Mouse (Mus musculus) intestine, embryonic 14.5 days (tissue): ENCODE results near the gene Slc22a3. TPM values are rescaled to one million over a fixed set of nuclear protein-coding genes. Genes with fewer than 3 reads are reported as not detected.

Source experiments
- ATAC-seq: fragments of 200-750 bp; cut with Nextera tagmentation; replicated peaks from 2 replicates; pipeline ENCODE4 v1.8.0; 2017; ENCODE audit warnings: low read depth, moderate number of reproducible peaks, moderate TSS enrichment, moderate library complexity; ENCODE audit not compliant: low FRiP score, low TSS enrichment
- DNase-seq: peaks from one replicate; pipeline ENCODE4 v3.0.0-alpha.2; 2018; ENCODE audit warnings: low spot score
- H3K27ac ChIP-seq: fragments of 300-500 bp; sonication (generic); 2 replicates; pipeline ENCODE4 v1.5.1; 2014; ENCODE audit warnings: low read depth, mild to moderate bottlenecking, control low read depth
- H3K27me3 ChIP-seq: fragments of 300-500 bp; sonication (generic); replicated peaks from 2 replicates; pipeline ENCODE4 v1.6.1; 2014; ENCODE audit warnings: low read length, control low read depth; ENCODE audit not compliant: control insufficient read depth, insufficient read depth
- H3K36me3 ChIP-seq: fragments of 300-500 bp; sonication (generic); 2 replicates; pipeline ENCODE4 v1.6.1; 2014; ENCODE audit warnings: low read length, control low read depth; ENCODE audit not compliant: control insufficient read depth, insufficient read depth
- H3K4me1 ChIP-seq: fragments of 300-500 bp; sonication (generic); replicated peaks from 2 replicates; pipeline ENCODE4 v1.6.1; 2014; ENCODE audit warnings: low read length, control low read depth, mixed read lengths; ENCODE audit not compliant: control insufficient read depth, insufficient read depth
- H3K4me2 ChIP-seq: fragments of 300-500 bp; sonication (generic); 2 replicates; pipeline ENCODE4 v1.6.1; 2014; ENCODE audit warnings: low read length
- H3K4me3 ChIP-seq: fragments of 300-500 bp; sonication (generic); 2 replicates; pipeline ENCODE4 v1.5.1; 2014; ENCODE audit warnings: low read depth, low read length, control low read depth, mixed read lengths
- H3K9ac ChIP-seq: fragments of 300-500 bp; sonication (generic); 2 replicates; pipeline ENCODE4 v1.6.1; 2014; ENCODE audit warnings: mild to moderate bottlenecking, low read length
- H3K9me3 ChIP-seq: fragments of 300-500 bp; sonication (generic); 2 replicates; pipeline ENCODE4 v1.6.1; 2016; ENCODE audit warnings: low read length, control low read depth; ENCODE audit not compliant: control insufficient read depth
- WGBS: fragments of 180-500 bp; shearing (Covaris S2); extraction: QIAGEN DNeasy Blood & Tissue Kit; methylation state at CpG from one replicate; pipeline ENCODE4 v1.1.7; 2014; 5-methylcytosine and 5-hydroxymethylcytosine counted together
- polyA plus RNA-seq: library from polyadenylated mRNA; unstranded; fragments of >200 nt; fragmentation: Nextera tagmentation; extraction: Ambion mirVana; gene quantifications from 2 replicates; pipeline ENCODE4 v1.2.1, GENCODE M21; 2014

Slc22a3 gene
- polyA plus RNA-seq, 1 experiment from 2014 or later, result 0.39 TPM

DNA sequence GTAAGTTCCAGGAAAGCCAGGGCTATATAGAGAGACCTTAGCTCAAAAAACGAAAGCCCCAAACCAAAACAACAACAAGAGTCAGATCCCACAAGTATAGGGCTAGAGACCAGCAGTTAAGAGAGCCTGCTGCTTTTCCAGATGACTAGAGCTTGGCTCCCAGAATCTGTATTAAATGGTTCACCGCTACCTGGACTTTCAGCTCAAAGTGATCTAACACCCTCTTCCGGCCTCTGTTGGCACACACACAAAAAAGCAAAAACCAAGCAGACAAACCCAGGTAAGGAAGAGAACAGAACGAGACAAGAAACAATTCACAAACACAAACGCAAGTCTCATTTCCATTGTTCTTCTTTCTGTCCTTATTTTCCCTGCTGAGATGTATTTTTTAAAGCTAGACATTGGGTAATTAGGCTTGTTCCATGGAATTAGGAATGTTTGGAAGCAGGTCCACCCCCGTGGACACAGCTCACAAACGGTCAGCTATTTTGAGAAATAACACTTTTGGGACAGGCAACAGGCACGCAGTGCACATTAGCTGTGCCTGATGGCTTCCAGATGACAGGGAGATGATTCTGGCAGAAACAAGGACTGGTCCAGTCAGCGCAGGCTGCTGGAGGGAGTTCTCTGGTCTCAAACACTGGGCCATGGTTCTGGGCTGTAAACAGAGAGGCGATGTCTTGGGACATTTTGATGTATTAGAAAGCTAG lies 95.2 kb downstream of the Slc22a3 start:
- no peak for ATAC-seq
- H3K4me1 ChIP-seq, result peaks cover 19% of the 10 kb centered on the region; the same call in 1 of the 2 replicates
- H3K9ac ChIP-seq, result no peak overlapping the region
- H3K4me2 ChIP-seq, result no peak overlapping the region
- no peak overlapping the region for H3K4me3 ChIP-seq
- no peaks in the 10 kb centered on the region for H3K36me3 ChIP-seq
- no peaks in the 10 kb centered on the region for H3K27me3 ChIP-seq
- no peak for DNase-seq
- no peak overlapping the region for H3K27ac ChIP-seq
- H3K9me3 ChIP-seq, result no peaks in the 10 kb centered on the region
- WGBS, result 54% methylated on average over 10 of the region's 10 CpGs

DNA sequence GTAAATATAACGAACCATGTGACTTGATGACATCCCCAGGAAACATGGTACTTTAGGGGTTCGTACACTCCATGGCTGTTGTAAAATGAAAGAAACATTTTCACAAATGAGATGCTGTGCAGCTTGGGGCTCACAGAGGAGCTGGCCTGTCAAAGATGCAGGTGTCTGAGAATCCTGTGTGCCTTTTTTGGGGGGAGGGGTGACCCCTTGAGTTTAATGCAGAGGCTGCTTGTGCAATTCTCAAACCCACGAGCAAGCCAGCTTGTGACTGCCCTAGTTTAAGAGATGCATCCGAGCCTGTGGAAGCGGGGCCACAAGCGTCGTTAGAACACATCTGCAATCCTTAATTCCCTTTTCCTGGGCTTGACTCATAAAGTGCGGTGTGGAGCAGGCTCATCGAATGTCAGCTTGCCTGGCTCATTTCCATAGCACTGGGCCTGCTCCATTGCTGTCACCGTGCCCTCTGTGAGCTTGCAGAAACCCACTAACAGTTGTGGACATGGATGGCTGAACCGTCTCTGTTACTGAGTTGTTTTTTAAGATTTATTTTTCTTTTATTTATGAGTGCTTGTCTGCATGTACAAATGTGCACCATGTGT lies 98.1 kb downstream of the Slc22a3 start:
- no peak for ATAC-seq
- Histone ChIP-seq H3K4me2 (no peak overlapping the region), H3K27me3 (no peaks in the 10 kb centered on the region), H3K27ac (no peak overlapping the region), H3K36me3 (no peaks in the 10 kb centered on the region), H3K9me3 (no peaks in the 10 kb centered on the region), H3K4me3 (no peak overlapping the region), H3K4me1 (peaks cover 5% of the 10 kb centered on the region; the same call in 1 of the 2 replicates), H3K9ac (no peak overlapping the region)
- 78% methylated on average over 11 of the region's 11 CpGs for WGBS
- no peak for DNase-seq

DNA sequence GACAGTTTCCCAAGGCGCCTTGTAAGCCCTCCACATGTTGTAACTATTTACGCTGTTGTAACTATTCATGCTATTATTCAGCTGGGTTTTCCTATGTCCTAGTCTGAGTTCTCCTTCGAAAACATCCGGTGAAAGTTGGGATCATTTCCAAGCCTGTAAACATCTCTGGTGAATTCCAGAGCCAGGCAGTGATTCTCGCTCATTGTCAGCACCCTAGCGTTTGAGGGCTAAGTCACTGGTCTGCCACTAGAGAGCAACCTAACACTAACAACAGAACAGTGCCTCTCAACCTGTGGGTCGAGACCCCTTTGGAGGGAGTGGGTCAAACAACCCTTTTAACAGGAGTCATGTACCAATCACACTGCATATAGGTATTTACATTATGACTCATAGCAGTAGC lies 104.1 kb downstream of the Slc22a3 start:
- no peaks in the 10 kb centered on the region for H3K36me3 ChIP-seq
- no peak overlapping the region for H3K9ac ChIP-seq
- H3K4me2 ChIP-seq, result no peak overlapping the region
- ATAC-seq, result no peak
- no peak overlapping the region for H3K4me3 ChIP-seq
- H3K9me3 ChIP-seq, result no peaks in the 10 kb centered on the region
- 50% methylated on average over 7 of the region's 7 CpGs for WGBS
- no peak overlapping the region for H3K27ac ChIP-seq
- H3K27me3 ChIP-seq, result no peaks in the 10 kb centered on the region
- no peak for DNase-seq
- H3K4me1 ChIP-seq, result no peaks in the 10 kb centered on the region

DNA sequence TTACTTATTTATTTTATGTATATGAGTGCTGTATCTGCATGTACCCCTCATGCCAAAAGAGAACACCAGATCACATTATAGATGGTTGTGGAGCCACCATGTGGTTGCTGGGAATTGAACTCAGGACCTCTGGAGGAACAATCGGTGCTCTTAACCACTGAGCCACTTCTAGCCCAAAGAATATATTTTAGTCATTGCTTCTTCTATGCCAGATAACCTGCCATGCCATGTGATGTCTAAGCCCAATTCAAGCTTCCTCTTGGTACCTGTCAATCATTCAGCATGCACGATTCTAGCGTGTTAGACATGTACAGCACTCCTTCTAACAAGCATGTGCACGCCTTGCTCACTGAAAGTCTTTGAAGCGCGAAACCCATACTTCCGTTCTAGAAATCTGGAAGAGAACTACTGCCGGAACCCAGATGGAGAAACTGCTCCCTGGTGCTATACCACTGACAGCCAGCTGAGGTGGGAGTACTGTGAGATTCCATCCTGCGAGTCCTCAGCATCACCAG lies 111.3 kb downstream of the Slc22a3 start:
- no peaks in the 10 kb centered on the region for H3K9me3 ChIP-seq
- H3K36me3 ChIP-seq, result no peaks in the 10 kb centered on the region
- no peak overlapping the region for H3K9ac ChIP-seq
- no peaks in the 10 kb centered on the region for H3K4me1 ChIP-seq
- DNase-seq (no peak), ATAC-seq (no peak)
- no peak overlapping the region for H3K4me2 ChIP-seq
- whole genome bisulfite sequencing, result 93% methylated on average over 9 of the region's 9 CpGs
- no peak overlapping the region for H3K27ac ChIP-seq
- no peak overlapping the region for H3K4me3 ChIP-seq
- H3K27me3 ChIP-seq, result no peaks in the 10 kb centered on the region

DNA sequence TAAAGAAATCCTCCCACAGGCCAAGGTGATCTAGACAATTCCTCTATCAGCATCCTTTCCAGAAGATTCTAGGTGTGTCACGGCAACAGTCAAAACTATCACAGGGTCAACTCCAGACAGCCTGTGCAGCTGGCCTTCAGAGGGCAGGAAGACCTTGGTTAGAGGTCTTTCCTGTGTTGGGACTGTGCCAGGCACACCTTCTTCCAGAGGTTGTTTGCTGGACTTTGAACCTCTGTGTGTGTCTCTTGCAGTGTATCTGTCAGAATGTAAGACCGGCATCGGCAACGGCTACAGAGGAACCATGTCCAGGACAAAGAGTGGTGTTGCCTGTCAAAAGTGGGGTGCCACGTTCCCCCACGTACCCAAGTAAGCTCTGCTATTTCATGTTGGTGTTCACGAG lies 119.3 kb downstream of the Slc22a3 start:
- no peak overlapping the region for H3K4me2 ChIP-seq
- ATAC-seq (no peak), DNase-seq (no peak)
- no peak overlapping the region for H3K4me3 ChIP-seq
- no peak overlapping the region for H3K9ac ChIP-seq
- no peaks in the 10 kb centered on the region for H3K9me3 ChIP-seq
- H3K36me3 ChIP-seq, result no peaks in the 10 kb centered on the region
- no peaks in the 10 kb centered on the region for H3K27me3 ChIP-seq
- 93% methylated on average over 7 of the region's 7 CpGs for WGBS
- no peaks in the 10 kb centered on the region for H3K4me1 ChIP-seq
- no peak overlapping the region for H3K27ac ChIP-seq

DNA sequence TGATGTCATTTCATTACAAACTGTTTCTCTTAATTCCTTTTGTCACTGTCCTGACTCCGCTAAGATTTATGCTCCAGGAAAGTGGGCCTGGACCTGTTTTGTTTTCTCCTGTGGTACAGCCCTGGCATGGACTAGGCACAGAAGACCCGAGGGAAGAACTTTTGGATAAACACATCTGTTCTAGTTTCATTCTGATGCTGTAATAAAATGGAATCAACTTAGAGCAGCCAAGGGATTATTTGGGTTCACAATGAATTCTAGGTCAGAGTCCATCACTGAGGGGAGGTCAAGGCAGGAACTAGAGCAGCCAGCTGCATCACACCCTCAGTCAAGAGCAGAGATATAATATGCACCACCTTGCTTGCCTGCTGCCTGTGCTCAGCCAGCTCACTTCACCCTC lies 119.7 kb downstream of the Slc22a3 start:
- H3K4me1 ChIP-seq, result no peaks in the 10 kb centered on the region
- DNase-seq, result no peak
- no peak for ATAC-seq
- H3K36me3 ChIP-seq, result no peaks in the 10 kb centered on the region
- H3K4me2 ChIP-seq, result no peak overlapping the region
- WGBS, result 66% methylated on average over 2 of the region's 2 CpGs
- no peak overlapping the region for H3K27ac ChIP-seq
- H3K4me3 ChIP-seq, result no peak overlapping the region
- no peak overlapping the region for H3K9ac ChIP-seq
- H3K9me3 ChIP-seq, result no peaks in the 10 kb centered on the region
- H3K27me3 ChIP-seq, result no peaks in the 10 kb centered on the region

DNA sequence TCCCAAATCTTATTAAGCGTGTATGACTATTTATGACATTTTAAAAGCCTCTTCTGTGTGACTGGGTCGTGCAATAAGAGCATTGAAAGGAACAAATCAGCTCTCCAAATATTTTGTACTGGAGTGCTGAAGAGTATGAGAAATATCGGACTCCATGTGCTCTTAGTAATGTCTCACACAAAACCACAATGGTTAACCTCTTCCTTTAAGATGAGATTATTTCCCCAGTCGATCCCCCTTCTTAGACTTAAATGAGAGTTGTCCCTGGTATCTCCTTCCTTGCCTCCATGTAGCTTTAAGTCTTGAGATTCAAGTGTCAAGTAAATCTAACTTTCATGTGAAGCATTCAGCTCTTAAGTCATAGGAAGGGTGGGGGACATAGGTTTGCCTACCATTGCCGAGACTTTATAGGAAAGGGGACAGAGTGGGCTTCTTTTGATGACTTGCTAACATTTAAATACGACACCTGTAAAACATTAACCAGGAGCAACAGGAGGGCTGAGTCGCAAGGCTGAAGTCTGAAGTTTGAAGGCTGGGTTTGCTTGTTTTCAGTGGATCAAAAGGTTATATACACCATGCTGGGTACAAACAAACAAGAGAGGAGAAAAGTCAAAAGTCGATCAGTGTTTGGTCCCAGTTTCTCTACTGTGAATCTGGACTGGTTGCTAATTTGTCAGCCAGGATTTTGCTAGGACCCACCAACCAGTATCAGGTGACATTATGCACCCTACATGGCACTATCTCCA lies 122.3 kb downstream of the Slc22a3 start:
- no peak for DNase-seq

DNA sequence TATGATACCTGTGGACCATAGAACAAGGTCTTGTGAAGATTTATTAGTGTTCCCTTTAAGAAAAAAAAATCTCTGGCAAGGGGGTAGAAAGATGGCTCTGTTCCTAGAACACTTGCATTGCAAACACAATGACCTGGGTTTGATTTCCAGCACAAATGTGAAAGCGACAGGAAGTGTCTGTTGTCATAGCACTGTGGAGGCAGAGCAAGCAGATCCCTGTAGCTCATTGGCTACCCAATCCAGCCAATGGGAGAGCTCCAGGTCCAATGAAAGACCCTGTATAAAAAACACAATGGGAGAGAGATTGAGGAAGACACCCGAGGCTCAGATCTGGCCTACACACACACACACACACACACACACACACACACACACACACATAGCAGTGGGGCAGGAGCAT lies 125.0 kb downstream of the Slc22a3 start:
- Histone ChIP-seq H3K9ac (no peak overlapping the region), H3K27ac (no peak overlapping the region), H3K9me3 (no peaks in the 10 kb centered on the region), H3K27me3 (no peaks in the 10 kb centered on the region), H3K4me1 (0 out of 2 replicates have a peak, but pooled peaks cover 4% of the 10 kb centered on the region), H3K4me2 (no peak overlapping the region), H3K36me3 (no peaks in the 10 kb centered on the region), H3K4me3 (no peak overlapping the region)
- ATAC-seq, result no peak
- DNase-seq, result no peak
- WGBS, result 25% methylated on average over 2 of the region's 2 CpGs

More for the DNA sequence above, 122.3 kb downstream of the Slc22a3 start:
- 0 out of 2 replicates have a peak, but pooled peaks cover 4% of the 10 kb centered on the region for H3K4me1 ChIP-seq
- H3K4me2 ChIP-seq, result no peak overlapping the region
- 66% methylated on average over 8 of the region's 8 CpGs for WGBS
- H3K9ac ChIP-seq, result no peak overlapping the region
- H3K36me3 ChIP-seq, result no peaks in the 10 kb centered on the region
- H3K9me3 ChIP-seq, result no peaks in the 10 kb centered on the region
- no peak for ATAC-seq
- H3K27ac ChIP-seq, result no peak overlapping the region
- no peaks in the 10 kb centered on the region for H3K27me3 ChIP-seq
- H3K4me3 ChIP-seq, result no peak overlapping the region
